Mouse (Mus musculus) layer of hippocampus, adult 8-10 months (tissue): ENCODE results near the gene Hsp90aa1. TPM values are rescaled to one million over a fixed set of nuclear protein-coding genes. Genes with fewer than 3 reads are reported as not detected.

Experiments
- microRNA-seq, 2 experiments: library from miRNA; unstranded; fragments of <30 nt; microRNA quantifications; one replicate each; pipeline ENCODE4 v1.2.0; 2022
- total RNA-seq, 4 experiments: library from RNA; stranded (reverse); gene quantifications; 2 replicates each; pipeline ENCODE4 v1.2.4; 2022

Hsp90aa1 gene
- total RNA-seq, 4 experiments from 2014 or later: 961 to 1,174 (median 991) TPM

Small RNAs within 50 kb of the gene (microRNA-seq; reads per million reads assigned to microRNA genes)
- gene Gm27299: 0 reads per million in 2 experiments

Other genes starting within 250 kb of the Hsp90aa1 start
- gene Dync1h1, start 101.3 kb downstream of the Hsp90aa1 start, total RNA-seq: 100 to 1,000 TPM; 273 to 309 (median 284) TPM
- not detected for gene 1700001K19Rik, start 20.1 kb downstream of the Hsp90aa1 start, total RNA-seq
- gene Wdr20, start 35.2 kb upstream of the Hsp90aa1 start, total RNA-seq: 10 to 100 TPM; 44.8 to 62.6 (median 50.4) TPM
- 10 to 100 TPM in 3 of 4 experiments, 1 to 10 TPM in 1; 7.5 to 14.1 (median 11.5) TPM for gene Mok, start 138.2 kb upstream of the Hsp90aa1 start, total RNA-seq
- gene Zfp839, start 147.5 kb upstream of the Hsp90aa1 start, total RNA-seq: 10 to 100 TPM; 12.3 to 15.4 (median 14.8) TPM
- 10 to 100 TPM; 47.1 to 66.8 (median 55.9) TPM for gene Cinp, start 186.4 kb upstream of the Hsp90aa1 start, total RNA-seq
- gene Tecpr2, start 186.5 kb upstream of the Hsp90aa1 start, total RNA-seq: 10 to 100 TPM; 40.1 to 46.1 (median 44.4) TPM